Mouse (Mus musculus): ENCODE data around the gene Gm6882. TPM values are rescaled to one million over a fixed set of nuclear protein-coding genes. Genes with fewer than 3 reads are reported as not detected.
"Not testable (repeated sequence)": the region's sequence is repeated elsewhere in the genome, so short reads cannot be mapped to it uniquely, and the experiment has no call there.

The Gm6882 gene
- total RNA-seq (2021) = not detected
- long read RNA-seq, experiment 1 = 0 reads
- long read RNA-seq, experiment 2 = 0 reads

DNA sequence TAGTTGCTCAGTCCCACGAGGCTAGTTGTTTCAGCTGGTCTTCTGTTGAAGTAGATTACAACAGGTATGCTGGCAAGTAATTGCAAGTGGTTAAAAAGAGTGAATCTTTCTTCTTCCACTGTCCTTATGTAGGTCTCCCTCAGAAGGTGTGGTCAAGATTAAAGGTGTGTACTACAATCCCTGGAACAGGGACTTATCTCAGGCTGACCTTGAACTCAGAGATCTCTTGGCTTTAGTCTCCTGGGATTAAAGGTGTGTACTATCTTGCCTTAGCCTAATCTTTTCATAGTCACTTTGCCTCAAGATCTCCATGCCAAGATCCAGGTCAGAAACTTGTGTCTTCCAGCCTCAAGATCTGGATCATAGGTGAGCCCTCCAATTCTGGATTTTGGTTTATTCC, at the start of gene Gm6882:
Gene Gm6882, minus strand, starts transcription at position 101 of the 400 bp plus-strand sequence.
- not testable (repeated sequence) for DNase-seq

Other genes starting within 250 kb of the Gm6882 start
- gene Gm5157, start 242.3 kb downstream of the Gm6882 start, total RNA-seq (2021) = not detected
- gene Vmn1r124, start 172.1 kb downstream of the Gm6882 start, total RNA-seq (2021) = not detected
- not detected for gene Vmn1r125, start 160.6 kb downstream of the Gm6882 start, total RNA-seq (2021)
- gene Vmn1r126, start 131.3 kb downstream of the Gm6882 start, total RNA-seq (2021) = not detected
- gene Vmn1r127, start 112.9 kb downstream of the Gm6882 start, total RNA-seq (2021) = not detected
- not detected for gene Vmn1r128, start 83.4 kb downstream of the Gm6882 start, total RNA-seq (2021)
- not detected for gene Vmn1r129, start 71.5 kb downstream of the Gm6882 start, total RNA-seq (2021)
- gene Vmn1r130, start 79.0 kb upstream of the Gm6882 start, total RNA-seq (2021) = not detected
- gene Vmn1r131, start 113.3 kb upstream of the Gm6882 start, total RNA-seq (2021) = not detected
- gene Vmn1r132, start 181.3 kb upstream of the Gm6882 start, total RNA-seq (2021) = not detected